Mouse (Mus musculus) liver, embryonic 14.5 days (tissue): ENCODE data around the gene Psmd13. TPM values are rescaled to one million over a fixed set of nuclear protein-coding genes. Genes with fewer than 3 reads are reported as not detected.

Source experiments
- ATAC-seq: fragments of 200-750 bp; cut with Nextera tagmentation; 2 replicates; pipeline ENCODE4 v1.8.0; 2017; ENCODE audit warnings: moderate number of reproducible peaks, mild to moderate bottlenecking, moderate library complexity; ENCODE audit not compliant: insufficient read depth
- DNase-seq, 3 experiments: peaks; one replicate each; pipeline ENCODE4 v3.0.0-alpha.2; 2012 to 2013; ENCODE audit warnings: low read depth in 3 of 3, low spot score in 3 of 3
- H3K27ac ChIP-seq: fragments of 300-500 bp; sonication (generic); 2 replicates; pipeline ENCODE4 v1.5.1; 2014; ENCODE audit warnings: moderate library complexity, mild to moderate bottlenecking, control low read depth, inconsistent platforms
- H3K27me3 ChIP-seq: fragments of 300-500 bp; sonication (generic); 2 replicates; pipeline ENCODE4 v1.6.1; 2014; ENCODE audit warnings: mild to moderate bottlenecking, low read length, moderate library complexity; ENCODE audit not compliant: control insufficient read depth, insufficient read depth
- H3K36me3 ChIP-seq: fragments of 300-500 bp; sonication (generic); replicated peaks from 2 replicates; pipeline ENCODE4 v1.6.1; 2014; ENCODE audit warnings: low read depth; ENCODE audit not compliant: control insufficient read depth, insufficient read depth
- H3K4me1 ChIP-seq, 2 experiments: fragments of 200-500 bp in 1 of 2; fragments of 300-500 bp in 1 of 2; sonication (generic) in 1 of 2; replicated peaks; 2 replicates each; pipeline ENCODE4 v1.6.1; 2012 to 2014; ENCODE audit warnings: antibody characterized with exemption in 1 of 2, inconsistent platforms in 1 of 2, low read length in 1 of 2; ENCODE audit not compliant: control insufficient read depth in 2 of 2, insufficient read depth in 2 of 2
- H3K4me2 ChIP-seq: fragments of 300-500 bp; sonication (generic); 2 replicates; pipeline ENCODE4 v1.6.1; 2014; ENCODE audit warnings: low read depth, mild to moderate bottlenecking, control low read depth, moderate library complexity
- H3K4me3 ChIP-seq, 2 experiments: fragments of 200-500 bp in 1 of 2; fragments of 300-500 bp in 1 of 2; sonication (generic) in 1 of 2; 2 replicates each; pipeline ENCODE4 v1.5.1; 2012 to 2014; ENCODE audit warnings: low read depth in 2 of 2, low read length in 2 of 2, mild to moderate bottlenecking in 2 of 2, control low read depth in 1 of 2, inconsistent platforms in 1 of 2, moderate library complexity in 1 of 2; ENCODE audit not compliant: insufficient read depth in 1 of 2
- H3K9ac ChIP-seq: fragments of 300-500 bp; sonication (generic); replicated peaks from 2 replicates; pipeline ENCODE4 v1.6.1; 2014; ENCODE audit warnings: mild to moderate bottlenecking, control low read depth, moderate library complexity
- H3K9me3 ChIP-seq: fragments of 300-500 bp; sonication (generic); 2 replicates; pipeline ENCODE4 v1.6.1; 2016; ENCODE audit warnings: low read length, mixed read lengths; ENCODE audit not compliant: control insufficient read depth
- CTCF ChIP-seq: IDR thresholded peaks from 2 replicates; pipeline ENCODE4 v1.5.1; 2016; ENCODE audit warnings: antibody characterized with exemption, low read depth, control low read depth
- EP300 ChIP-seq: IDR thresholded peaks from 2 replicates; pipeline ENCODE4 v1.6.1; 2016; ENCODE audit warnings: antibody characterized with exemption, low read depth
- WGBS: fragments of 180-500 bp; shearing (Covaris S2); extraction: QIAGEN DNeasy Blood & Tissue Kit; methylation state at CpG from one replicate; pipeline ENCODE4 v1.1.7; 2014; ENCODE audit not compliant: insufficient replicate concordance; 5-methylcytosine and 5-hydroxymethylcytosine counted together
- polyA plus RNA-seq, 2 experiments: library from polyadenylated mRNA; depleted of rRNA in 1 of 2; stranded (reverse) in 1 of 2; unstranded in 1 of 2; fragments of >200 nt; fragmentation: Nextera tagmentation in 1 of 2; extraction: Ambion mirVana in 1 of 2; gene quantifications; 2 replicates each; pipeline versions ENCODE4 v1.2.1 to v1.2.3; 2012 to 2014

The Psmd13 gene
- polyA plus RNA-seq, 2 experiments = 50.8 to 92.6 TPM

- H3K36me3 ChIP-seq = no peaks in the 10 kb centered on the region
- no peaks in the 10 kb centered on the region for H3K9me3 ChIP-seq
- no peaks in the 10 kb centered on the region for H3K4me1 ChIP-seq
- 27% methylated on average over 14 of the region's 14 CpGs for WGBS
- peak; percentile 59 to 72 (median 61) for DNase-seq
- no peak within 1 kb of the TSS for H3K4me2 ChIP-seq
- peak; percentile 93 for TF ChIP-seq CTCF
- TF ChIP-seq EP300 = no peak
- peak; percentile 62 for ATAC-seq
- no peaks in the 10 kb centered on the region; the same call in 1 of the 2 replicates for H3K27me3 ChIP-seq
- no peak within 1 kb of the TSS for H3K4me3 ChIP-seq
- no peak within 1 kb of the TSS for H3K9ac ChIP-seq
- no peak within 1 kb of the TSS for H3K27ac ChIP-seq
Observed at GRCm38 (mm10) chr7:140844905-140845665, 36.7 kb upstream of the Psmd13 start, which contains the start of gene Scgb1c1. Gene Scgb1c1, plus strand, starts transcription at chr7:140845547.

- H3K27ac ChIP-seq = no peak overlapping the region
- no peak overlapping the region for H3K9ac ChIP-seq
- H3K4me2 ChIP-seq = no peak overlapping the region
- H3K4me1 ChIP-seq = no peaks in the 10 kb centered on the region
- TF ChIP-seq EP300 = no peak
- no peak for TF ChIP-seq CTCF
- no peaks in the 10 kb centered on the region for H3K9me3 ChIP-seq
- no peaks in the 10 kb centered on the region for H3K36me3 ChIP-seq
- DNase-seq (no peak), ATAC-seq (no peak)
- no peak overlapping the region for H3K4me3 ChIP-seq
- H3K27me3 ChIP-seq = no peaks in the 10 kb centered on the region; the same call in 1 of the 2 replicates
- WGBS = 60% methylated on average over 4 of the region's 4 CpGs
Observed at GRCm38 (mm10) chr7:140845683-140846082, 36.1 kb upstream of the Psmd13 start.

- H3K4me2 ChIP-seq = no peak overlapping the region
- H3K4me3 ChIP-seq = no peak overlapping the region
- no peak overlapping the region for H3K9ac ChIP-seq
- TF ChIP-seq CTCF (no peak), EP300 (no peak)
- no peaks in the 10 kb centered on the region for H3K4me1 ChIP-seq
- no peaks in the 10 kb centered on the region for H3K27me3 ChIP-seq
- DNase-seq (no peak), ATAC-seq (no peak)
- H3K36me3 ChIP-seq = no peaks in the 10 kb centered on the region
- no peak overlapping the region for H3K27ac ChIP-seq
- H3K9me3 ChIP-seq = no peaks in the 10 kb centered on the region
- WGBS = 65% methylated on average over 10 of the region's 10 CpGs
Observed at GRCm38 (mm10) chr7:140846676-140847075, 35.1 kb upstream of the Psmd13 start.

GRCm38 (mm10) chr7:140847755-140848580 is 33.8 kb upstream of the Psmd13 start, which contains the start of gene Odf3:
Gene Odf3, plus strand, starts transcription at chr7:140847805.
- TF ChIP-seq CTCF (no peak), EP300 (no peak)
- no peaks in the 10 kb centered on the region for H3K9me3 ChIP-seq
- ATAC-seq (no peak), DNase-seq (no peak)
- WGBS = 51% methylated on average over 11 of the region's 11 CpGs
- H3K36me3 ChIP-seq = peaks cover 9% of the 10 kb centered on the region; the same call in 1 of the 2 replicates
- no peaks in the 10 kb centered on the region for H3K4me1 ChIP-seq
- H3K9ac ChIP-seq = no peak within 1 kb of the TSS
- H3K27me3 ChIP-seq = no peaks in the 10 kb centered on the region
- no peak within 1 kb of the TSS for H3K4me2 ChIP-seq
- no peak within 1 kb of the TSS for H3K4me3 ChIP-seq
- no peak within 1 kb of the TSS for H3K27ac ChIP-seq

- Histone ChIP-seq H3K4me2 (no peak overlapping the region), H3K27ac (no peak overlapping the region), H3K9me3 (no peaks in the 10 kb centered on the region), H3K36me3 (peaks cover 13% of the 10 kb centered on the region), H3K4me3 (no peak overlapping the region), H3K9ac (no peak overlapping the region), H3K4me1 (no peaks in the 10 kb centered on the region), H3K27me3 (no peaks in the 10 kb centered on the region)
- DNase-seq (no peak), ATAC-seq (no peak)
- no peak for TF ChIP-seq EP300
- no peak for TF ChIP-seq CTCF
- 78% methylated on average over 10 of the region's 10 CpGs for WGBS
Observed at GRCm38 (mm10) chr7:140848591-140848990, 33.2 kb upstream of the Psmd13 start.
